Mouse (Mus musculus): ENCODE data around the gene Rdh5. TPM values are rescaled to one million over a fixed set of nuclear protein-coding genes. Genes with fewer than 3 reads are reported as not detected.

Rdh5 gene
- polyA plus RNA-seq, 2 experiments, result 12.1 to 13.6 TPM

- Histone ChIP-seq H3K9me3 (ENCODE audit: control insufficient read depth, low read length) (no peaks in the 10 kb centered on the region), H3K4me1 (replicated peaks; ENCODE audit: control insufficient read depth in 2 of 2, insufficient read depth in 2 of 2, low read length in 1 of 2) (peaks cover 12 to 17% of the 10 kb centered on the region in 2 experiments), H3K36me3 (replicated peaks; ENCODE audit: control insufficient read depth, insufficient read depth, low read depth) (no peaks in the 10 kb centered on the region), H3K27ac (peak overlapping the region; percentile 69), H3K9ac (replicated peaks) (peak overlapping the region; percentile 91), H3K4me2 (ENCODE audit: low read depth) (peak overlapping the region; percentile 80), H3K27me3 (ENCODE audit: control insufficient read depth, insufficient read depth, low read length) (no peaks in the 10 kb centered on the region; the same call in 1 of the 2 replicates), H3K4me3 (ENCODE audit: insufficient read depth in 1 of 2, low read depth in 2 of 2, low read length in 2 of 2) (peak overlapping the region; percentile 69 to 97)
- under 1% methylated on average over 42 of the region's 42 CpGs for WGBS (ENCODE audit: insufficient replicate concordance)
- TF ChIP-seq EP300 (IDR thresholded peaks at IDR 0.05; ENCODE audit: low read depth) (no peak), CTCF (IDR thresholded peaks at IDR 0.05; ENCODE audit: low read depth) (peak; percentile 28)
- ATAC-seq (ENCODE audit: insufficient read depth) (peak; percentile 98), DNase-seq (ENCODE audit: low read depth in 3 of 3, low spot score in 3 of 3) (peak; percentile 75 to 78 (median 78))
Observed at GRCm38 (mm10) chr10:128923013-128923691, 464 bp upstream of the Rdh5 start.

- Histone ChIP-seq H3K4me1 (replicated peaks; ENCODE audit: control insufficient read depth in 2 of 2, insufficient read depth in 2 of 2, low read length in 1 of 2) (peaks cover 12 to 17% of the 10 kb centered on the region in 2 experiments), H3K36me3 (replicated peaks; ENCODE audit: control insufficient read depth, insufficient read depth, low read depth) (no peaks in the 10 kb centered on the region), H3K27me3 (ENCODE audit: control insufficient read depth, insufficient read depth, low read length) (no peaks in the 10 kb centered on the region), H3K4me2 (ENCODE audit: low read depth) (peak overlapping the region; percentile 80), H3K9ac (replicated peaks) (peak overlapping the region; percentile 91), H3K9me3 (ENCODE audit: control insufficient read depth, low read length) (no peaks in the 10 kb centered on the region), H3K4me3 (ENCODE audit: insufficient read depth in 1 of 2, low read depth in 2 of 2, low read length in 2 of 2) (peak overlapping the region; percentile 69 to 97), H3K27ac (no peak overlapping the region)
- WGBS (ENCODE audit: insufficient replicate concordance), result 72% methylated on average over 16 of the region's 16 CpGs
- DNase-seq (ENCODE audit: low read depth in 3 of 3, low spot score in 3 of 3) (no peak), ATAC-seq (ENCODE audit: insufficient read depth) (no peak)
- TF ChIP-seq EP300 (IDR thresholded peaks at IDR 0.05; ENCODE audit: low read depth) (no peak), CTCF (IDR thresholded peaks at IDR 0.05; ENCODE audit: low read depth) (no peak)
Observed at GRCm38 (mm10) chr10:128921883-128922821, 536 bp downstream of the Rdh5 start.

- 52% methylated on average over 1 of the region's 1 CpGs for WGBS (ENCODE audit: insufficient replicate concordance)
- H3K27ac ChIP-seq, result no peak overlapping the region
- no peak for ATAC-seq (ENCODE audit: insufficient read depth)
- TF ChIP-seq EP300 (IDR thresholded peaks at IDR 0.05; ENCODE audit: low read depth), result no peak
- H3K4me2 ChIP-seq (ENCODE audit: low read depth), result no peak overlapping the region
- no peaks in the 10 kb centered on the region for H3K36me3 ChIP-seq (replicated peaks; ENCODE audit: control insufficient read depth, insufficient read depth, low read depth)
- no peak for DNase-seq (ENCODE audit: low read depth in 3 of 3, low spot score in 3 of 3)
- H3K9ac ChIP-seq (replicated peaks), result no peak overlapping the region
- peaks cover 12 to 17% of the 10 kb centered on the region in 2 experiments for H3K4me1 ChIP-seq (replicated peaks; ENCODE audit: control insufficient read depth in 2 of 2, insufficient read depth in 2 of 2, low read length in 1 of 2)
- no peaks in the 10 kb centered on the region for H3K27me3 ChIP-seq (ENCODE audit: control insufficient read depth, insufficient read depth, low read length)
- no peaks in the 10 kb centered on the region for H3K9me3 ChIP-seq (ENCODE audit: control insufficient read depth, low read length)
- no peak overlapping the region for H3K4me3 ChIP-seq (ENCODE audit: insufficient read depth in 1 of 2, low read depth in 2 of 2, low read length in 2 of 2)
Observed at GRCm38 (mm10) chr10:128921251-128921650, 1.4 kb downstream of the Rdh5 start.

GRCm38 (mm10) chr10:128920736-128921161, 1.9 kb downstream of the Rdh5 start:
- DNase-seq (ENCODE audit: low read depth in 3 of 3, low spot score in 3 of 3), result no peak
- no peak for ATAC-seq (ENCODE audit: insufficient read depth)
- H3K4me2 ChIP-seq (ENCODE audit: low read depth), result no peak overlapping the region

GRCm38 (mm10) chr10:128919966-128920365, 2.7 kb downstream of the Rdh5 start:
- no peak overlapping the region for H3K4me2 ChIP-seq (ENCODE audit: low read depth)
- no peaks in the 10 kb centered on the region for H3K27me3 ChIP-seq (ENCODE audit: control insufficient read depth, insufficient read depth, low read length)
- H3K36me3 ChIP-seq (replicated peaks; ENCODE audit: control insufficient read depth, insufficient read depth, low read depth), result no peaks in the 10 kb centered on the region
- H3K4me1 ChIP-seq (replicated peaks; ENCODE audit: control insufficient read depth in 2 of 2, insufficient read depth in 2 of 2, low read length in 1 of 2), result peaks cover 12 to 17% of the 10 kb centered on the region in 2 experiments
- no peak overlapping the region for H3K27ac ChIP-seq
- no peak for TF ChIP-seq CTCF (IDR thresholded peaks at IDR 0.05; ENCODE audit: low read depth)
- H3K9me3 ChIP-seq (ENCODE audit: control insufficient read depth, low read length), result no peaks in the 10 kb centered on the region
- H3K4me3 ChIP-seq (ENCODE audit: insufficient read depth in 1 of 2, low read depth in 2 of 2, low read length in 2 of 2), result no peak overlapping the region
- H3K9ac ChIP-seq (replicated peaks), result no peak overlapping the region
- DNase-seq (ENCODE audit: low read depth in 3 of 3, low spot score in 3 of 3) (no peak), ATAC-seq (ENCODE audit: insufficient read depth) (no peak)
- 69% methylated on average over 7 of the region's 7 CpGs for WGBS (ENCODE audit: insufficient replicate concordance)

More at GRCm38 (mm10) chr10:128920736-128921161, 1.9 kb downstream of the Rdh5 start:
- Histone ChIP-seq H3K9ac (replicated peaks) (no peak overlapping the region), H3K27me3 (ENCODE audit: control insufficient read depth, insufficient read depth, low read length) (no peaks in the 10 kb centered on the region), H3K4me3 (ENCODE audit: insufficient read depth in 1 of 2, low read depth in 2 of 2, low read length in 2 of 2) (no peak overlapping the region), H3K9me3 (ENCODE audit: control insufficient read depth, low read length) (no peaks in the 10 kb centered on the region), H3K27ac (no peak overlapping the region), H3K4me1 (replicated peaks; ENCODE audit: control insufficient read depth in 2 of 2, insufficient read depth in 2 of 2, low read length in 1 of 2) (peaks cover 12 to 17% of the 10 kb centered on the region in 2 experiments), H3K36me3 (replicated peaks; ENCODE audit: control insufficient read depth, insufficient read depth, low read depth) (no peaks in the 10 kb centered on the region)
- 56% methylated on average over 3 of the region's 3 CpGs for whole genome bisulfite sequencing (ENCODE audit: insufficient replicate concordance)
- TF ChIP-seq EP300 (IDR thresholded peaks at IDR 0.05; ENCODE audit: low read depth) (no peak), CTCF (IDR thresholded peaks at IDR 0.05; ENCODE audit: low read depth) (no peak)
